ENCODE assay signal across 12 mouse cellular contexts in genomic region chr5:107252435-107252834, GRCm38 (mm10). TPM values are rescaled to one million over a fixed set of nuclear protein-coding genes. Genes with fewer than 3 reads are reported as not detected.
DNase-seq lines count a peak whose midpoint lies in the region; ATAC-seq lines count a peak whose summit lies in the region.
"Had no signal": no experiment of that assay in that cellular context is flagged by ENCODE, and none has a peak within 500 bp of the region (broad histone marks: within the 10 kb centered on the region; RNA-seq: fewer than 3 reads in every experiment).

No protein-coding gene starts in this region.

- no peak overlapping the region for H3K4me2 ChIP-seq in limb, embryonic 11.5 days (ENCODE audit: low read depth, severe bottlenecking)
- H3K4me2 ChIP-seq in embryonic facial prominence, embryonic 13.5 days, result no peak overlapping the region
- H3K4me2 ChIP-seq in liver, embryonic 16.5 days (ENCODE audit: low read depth, low read length), result no peak overlapping the region
- H3K4me2 ChIP-seq: forebrain, embryonic 13.5 days; midbrain, embryonic 11.5 days had no signal

- H3K9me3 ChIP-seq in limb, embryonic 11.5 days (ENCODE audit: control insufficient read depth, low read length), result no peaks in the 10 kb centered on the region
- 0 out of 2 replicates have a peak, but pooled peaks cover 4% of the 10 kb centered on the region for H3K9me3 ChIP-seq in limb, embryonic 10.5 days (replicated peaks)
- H3K9me3 ChIP-seq in embryonic facial prominence, embryonic 13.5 days, result 0 out of 2 replicates have a peak, but pooled peaks cover 3% of the 10 kb centered on the region
- H3K9me3 ChIP-seq in liver, embryonic 16.5 days (replicated peaks; ENCODE audit: control insufficient read depth, low read length), result no peaks in the 10 kb centered on the region

- intact Hi-C loops in heart, postnatal 36 days (cut with DNase I), result no loop called here

- DNase-seq in heart, adult 11 months, result peak; percentile 23
- no peak for DNase-seq in heart, postnatal 36 days
- DNase-seq in limb, embryonic 11.5 days (ENCODE audit: low spot score), result no peak
- no peak for DNase-seq in limb, embryonic 10.5 days (ENCODE audit: low spot score)
- DNase-seq in cerebellum, adult 11 months, result no peak
- no peak for DNase-seq in layer of hippocampus, adult 8-10 months (ENCODE audit: low spot score in 2 of 2)

- H3K27ac ChIP-seq in limb, embryonic 11.5 days (replicated peaks; ENCODE audit: low read depth, low read length), result 0 out of 2 replicates have a peak overlapping the region, but pooled peaks have one; percentile 21
- H3K27ac ChIP-seq in limb, embryonic 10.5 days, result no peak overlapping the region
- H3K27ac ChIP-seq in embryonic facial prominence, embryonic 13.5 days, result peak overlapping the region; percentile 28; the same call in 1 of the 2 replicates
- H3K27ac ChIP-seq in liver, embryonic 16.5 days (ENCODE audit: low read length), result no peak overlapping the region
- H3K27ac ChIP-seq: forebrain, embryonic 13.5 days had no signal

- H3K4me1 ChIP-seq in limb, embryonic 11.5 days (ENCODE audit: control insufficient read depth, insufficient read depth, low read length), result peaks cover 17% of the 10 kb centered on the region
- peaks cover 42% of the 10 kb centered on the region for H3K4me1 ChIP-seq in limb, embryonic 10.5 days
- peaks cover 49% of the 10 kb centered on the region for H3K4me1 ChIP-seq in embryonic facial prominence, embryonic 13.5 days
- H3K4me1 ChIP-seq in liver, embryonic 16.5 days (ENCODE audit: control insufficient read depth, low read depth, low read length), result peaks cover 26% of the 10 kb centered on the region

- H3K4me3 ChIP-seq in limb, embryonic 11.5 days (ENCODE audit: low read depth, low read length), result no peak overlapping the region
- no peak overlapping the region for H3K4me3 ChIP-seq in limb, embryonic 10.5 days
- H3K4me3 ChIP-seq in embryonic facial prominence, embryonic 13.5 days, result no peak overlapping the region
- H3K4me3 ChIP-seq in liver, embryonic 16.5 days (ENCODE audit: low read depth, low read length), result no peak overlapping the region
- H3K4me3 ChIP-seq: forebrain, embryonic 13.5 days; layer of hippocampus, adult 2 months; myocyte had no signal

- no peaks in the 10 kb centered on the region for H3K27me3 ChIP-seq in limb, embryonic 11.5 days (ENCODE audit: control insufficient read depth, insufficient read depth, low read length)
- H3K27me3 ChIP-seq in limb, embryonic 10.5 days (ENCODE audit: low read depth, poor library complexity, severe bottlenecking), result no peaks in the 10 kb centered on the region
- H3K27me3 ChIP-seq in embryonic facial prominence, embryonic 13.5 days, result no peaks in the 10 kb centered on the region
- no peaks in the 10 kb centered on the region for H3K27me3 ChIP-seq in liver, embryonic 16.5 days (ENCODE audit: control insufficient read depth, insufficient read depth, low read depth, low read length)

- no peak for ATAC-seq in limb, embryonic 11.5 days (ENCODE audit: insufficient number of reproducible peaks, low FRiP score, low TSS enrichment, low read depth)
- ATAC-seq in embryonic facial prominence, embryonic 13.5 days (ENCODE audit: insufficient number of reproducible peaks, insufficient read depth, low FRiP score, low TSS enrichment, low read depth), result no peak
- peak; percentile 63 for ATAC-seq in liver, embryonic 16.5 days (ENCODE audit: low read depth)

- H3K36me3 ChIP-seq in limb, embryonic 11.5 days (ENCODE audit: control insufficient read depth, insufficient read depth, low read length), result no peaks in the 10 kb centered on the region
- H3K36me3 ChIP-seq in limb, embryonic 10.5 days, result peaks cover 28% of the 10 kb centered on the region
- peaks cover 15% of the 10 kb centered on the region; the same call in 1 of the 2 replicates for H3K36me3 ChIP-seq in embryonic facial prominence, embryonic 13.5 days
- H3K36me3 ChIP-seq in liver, embryonic 16.5 days (ENCODE audit: control insufficient read depth, insufficient read depth), result no peaks in the 10 kb centered on the region

- H3K9ac ChIP-seq in limb, embryonic 11.5 days (ENCODE audit: low read length), result no peak overlapping the region
- no peak overlapping the region for H3K9ac ChIP-seq in embryonic facial prominence, embryonic 13.5 days
- no peak overlapping the region for H3K9ac ChIP-seq in liver, embryonic 16.5 days (ENCODE audit: low read depth, low read length)
- H3K9ac ChIP-seq: forebrain, embryonic 13.5 days had no signal

- 44% methylated on average over 1 of the region's 1 CpGs for WGBS in limb, embryonic 11.5 days
- WGBS in limb, embryonic 10.5 days, result 60% methylated on average over 1 of the region's 1 CpGs
- WGBS in embryonic facial prominence, embryonic 13.5 days, result 18% methylated on average over 1 of the region's 1 CpGs
- WGBS in liver, embryonic 16.5 days (ENCODE audit: insufficient replicate concordance), result 21% methylated on average over 1 of the region's 1 CpGs

RNA-seq across cellular contexts. Expression of gene Tgfbr3, which starts 37.0 kb away (rescaled TPM):
- 10 to 100 TPM; 53.5 to 54.2 TPM for total RNA-seq in heart, postnatal 36 days (2021)
- 11.2 and 12.4 TPM in 2 replicates for polyA plus RNA-seq in limb, embryonic 11.5 days (2014; fragmentation: Nextera tagmentation; extraction: Ambion mirVana)
- 12.1 and 13.6 TPM in 2 replicates for polyA plus RNA-seq in limb, embryonic 10.5 days (2016; fragmentation: Nextera tagmentation; extraction: Ambion mirVana)
- polyA plus RNA-seq in embryonic facial prominence, embryonic 13.5 days (2015; fragmentation: Nextera tagmentation; extraction: Ambion mirVana), result 35.8 and 35.9 TPM in 2 replicates
- polyA plus RNA-seq in liver, embryonic 16.5 days (2015; fragmentation: Nextera tagmentation; extraction: Ambion mirVana), result 6.5 and 6.8 TPM in 2 replicates
- 10 to 100 TPM; 19.3 to 24.8 (median 21.5) TPM for total RNA-seq in layer of hippocampus, adult 8-10 months (2022)

Comparison
In these comparisons a context has a peak if more than half of its experiments do, and no peak if none do; other contexts are left out.
1. H3K27ac ChIP-seq: peak in limb, embryonic 11.5 days (single experiment) and embryonic facial prominence, embryonic 13.5 days (single experiment); none in limb, embryonic 10.5 days (single experiment) and liver, embryonic 16.5 days (single experiment).